Mouse (Mus musculus) E14TG2a.4 (cell line): Measurements from ENCODE around the gene 2410004B18Rik.

Experiments
- CTCF ChIP-seq: conservative IDR thresholded peaks from 2 replicates; pipeline ENCODE4 v1.5.1; 2014; ENCODE audit warnings: low read length
- POU5F1 ChIP-seq: IDR thresholded peaks from 2 replicates; pipeline ENCODE4 v1.6.1; 2014; ENCODE audit warnings: low read length, borderline replicate concordance

DNA sequence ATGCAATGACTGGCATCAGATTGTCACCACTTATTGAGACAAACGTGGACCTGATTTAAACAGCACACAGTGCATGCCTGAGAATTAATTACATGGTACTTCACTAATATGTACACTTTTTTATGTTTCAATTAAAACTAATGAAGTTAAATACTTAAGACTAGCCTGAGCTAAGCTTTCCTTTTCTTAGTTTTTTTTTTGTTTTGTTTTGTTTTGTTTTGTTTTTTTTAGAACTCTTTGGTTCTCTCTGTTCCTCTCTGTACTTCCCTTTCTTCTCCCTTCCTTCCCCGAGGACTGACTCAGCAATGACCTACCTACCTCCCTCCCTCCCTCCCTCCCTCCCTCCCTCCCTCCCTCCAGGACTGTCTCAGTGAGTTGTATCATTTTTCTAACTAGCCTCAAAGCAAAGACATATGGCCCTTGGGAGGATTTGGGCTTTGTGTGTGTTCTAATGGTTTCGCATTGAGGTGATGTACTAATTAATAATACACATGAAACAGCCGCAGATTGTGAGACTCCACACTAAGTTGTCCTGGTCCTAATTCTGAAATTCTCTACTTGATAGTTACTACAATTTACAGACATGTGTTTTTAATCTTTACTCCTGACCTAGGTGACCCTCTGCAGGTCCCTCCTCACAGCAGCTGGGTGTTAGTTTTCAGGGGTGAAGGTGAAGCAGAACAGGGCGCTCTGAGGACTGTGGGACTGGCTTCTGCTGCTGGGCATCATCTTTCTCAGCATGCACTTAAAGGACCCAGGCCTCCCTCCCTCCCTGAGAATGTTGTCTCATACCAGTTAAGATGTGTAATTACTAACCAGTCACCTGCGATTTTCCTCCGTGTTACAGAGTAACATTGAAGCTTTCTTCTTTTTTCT lies 8.1 kb upstream of the 2410004B18Rik start:
- TF ChIP-seq CTCF (no peak), POU5F1 (no peak)
